Mouse (Mus musculus) hindbrain, embryonic 12.5 days (tissue): ENCODE measurements at regions not wholly inside any gene's neighbourhood (a gene's known extent, or its start where the extent isn't known, plus 50 kb on each side); places are given as distances from the start of the nearest gene placed in this dataset.

Experiments used
- ATAC-seq: fragments of 200-750 bp; cut with Nextera tagmentation; 2 replicates; pipeline ENCODE4 v1.8.0; 2017; ENCODE audit warnings: moderate TSS enrichment; ENCODE audit not compliant: low FRiP score
- H3K27ac ChIP-seq: fragments of 300-500 bp; sonication (generic); 2 replicates; pipeline ENCODE4 v1.5.1; 2016; ENCODE audit warnings: mild to moderate bottlenecking
- H3K27me3 ChIP-seq: fragments of 300-500 bp; sonication (generic); 2 replicates; pipeline ENCODE4 v1.6.1; 2016; ENCODE audit warnings: mild to moderate bottlenecking
- H3K36me3 ChIP-seq: fragments of 300-500 bp; sonication (generic); 2 replicates; pipeline ENCODE4 v1.6.1; 2016; ENCODE audit warnings: mild to moderate bottlenecking
- H3K4me1 ChIP-seq: fragments of 300-500 bp; sonication (generic); 2 replicates; pipeline ENCODE4 v1.6.1; 2016
- H3K4me2 ChIP-seq: fragments of 300-500 bp; sonication (generic); replicated peaks from 2 replicates; pipeline ENCODE4 v1.6.1; 2016; ENCODE audit warnings: mild to moderate bottlenecking
- H3K4me3 ChIP-seq: fragments of 300-500 bp; sonication (generic); 2 replicates; pipeline ENCODE4 v1.5.1; 2016; ENCODE audit warnings: mild to moderate bottlenecking
- H3K9ac ChIP-seq: fragments of 300-500 bp; sonication (generic); 2 replicates; pipeline ENCODE4 v1.6.1; 2016; ENCODE audit warnings: mild to moderate bottlenecking, moderate library complexity
- H3K9me3 ChIP-seq: fragments of 300-500 bp; sonication (generic); replicated peaks from 2 replicates; pipeline ENCODE4 v1.6.1; 2016; ENCODE audit warnings: mild to moderate bottlenecking
- WGBS: fragments of 180-500 bp; shearing (Covaris S2); methylation state at CpG from one replicate; pipeline ENCODE4 v1.1.7; 2016; 5-methylcytosine and 5-hydroxymethylcytosine counted together

GRCm38 (mm10) chr16:82335670-82336069 lies 492.5 kb upstream of the Gm21833 start:
- no peaks in the 10 kb centered on the region for H3K4me1 ChIP-seq
- no peak overlapping the region for H3K4me3 ChIP-seq
- no peak overlapping the region for H3K4me2 ChIP-seq
- WGBS, result 70% methylated on average over 2 of the region's 2 CpGs
- peak; percentile 52; the same call in 1 of the 2 replicates for ATAC-seq
- no peaks in the 10 kb centered on the region for H3K27me3 ChIP-seq
- H3K36me3 ChIP-seq, result no peaks in the 10 kb centered on the region
- no peaks in the 10 kb centered on the region for H3K9me3 ChIP-seq
- no peak overlapping the region for H3K27ac ChIP-seq
- no peak overlapping the region for H3K9ac ChIP-seq

GRCm38 (mm10) chr16:82360070-82360469 lies 468.1 kb upstream of the Gm21833 start:
- Histone ChIP-seq H3K4me1 (no peaks in the 10 kb centered on the region), H3K9ac (no peak overlapping the region), H3K27ac (no peak overlapping the region), H3K27me3 (no peaks in the 10 kb centered on the region), H3K9me3 (no peaks in the 10 kb centered on the region; the same call in 1 of the 2 replicates), H3K4me3 (no peak overlapping the region), H3K4me2 (no peak overlapping the region), H3K36me3 (no peaks in the 10 kb centered on the region)
- no peak for ATAC-seq
- WGBS, result 55% methylated on average over 4 of the region's 4 CpGs
